Mouse (Mus musculus) c-Kit-positive CD71-positive TER-119-negative erythroid progenitor cells, embryonic 14.5 days (primary cell): ENCODE measurements around the gene Zfp316.

Experiments used
- DNase-seq: peaks from one replicate; pipeline ENCODE4 v3.0.0-alpha.2; 2013; ENCODE audit warnings: low read depth

Zfp316 gene

DNA sequence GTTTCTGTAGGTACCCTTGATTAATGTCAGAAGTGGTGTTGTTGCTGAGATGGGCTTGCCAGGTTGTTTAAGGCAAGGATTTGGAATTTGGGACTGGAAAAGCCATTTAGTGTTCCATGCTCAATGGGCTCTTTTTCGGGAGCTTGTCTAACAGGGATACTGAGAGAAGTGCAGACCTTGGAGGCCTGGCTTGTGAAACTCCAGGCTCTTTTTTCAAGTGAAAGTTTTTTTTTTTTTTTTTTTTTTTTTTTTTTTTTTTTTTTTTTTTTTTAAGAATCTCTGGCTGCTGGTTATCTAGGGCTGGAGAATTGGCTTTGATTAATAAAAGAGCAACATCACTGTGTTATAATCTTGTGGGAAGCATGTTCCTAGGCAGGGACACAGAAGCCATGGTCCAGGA, 47.5 kb downstream of the Zfp316 start:
- no peak for DNase-seq

GRCm38 (mm10) chr5:143220996-143221395, 48.8 kb downstream of the Zfp316 start:
- no peak for DNase-seq

- no peak for DNase-seq
Observed at GRCm38 (mm10) chr5:143213832-143214231, 56.0 kb downstream of the Zfp316 start.

DNA sequence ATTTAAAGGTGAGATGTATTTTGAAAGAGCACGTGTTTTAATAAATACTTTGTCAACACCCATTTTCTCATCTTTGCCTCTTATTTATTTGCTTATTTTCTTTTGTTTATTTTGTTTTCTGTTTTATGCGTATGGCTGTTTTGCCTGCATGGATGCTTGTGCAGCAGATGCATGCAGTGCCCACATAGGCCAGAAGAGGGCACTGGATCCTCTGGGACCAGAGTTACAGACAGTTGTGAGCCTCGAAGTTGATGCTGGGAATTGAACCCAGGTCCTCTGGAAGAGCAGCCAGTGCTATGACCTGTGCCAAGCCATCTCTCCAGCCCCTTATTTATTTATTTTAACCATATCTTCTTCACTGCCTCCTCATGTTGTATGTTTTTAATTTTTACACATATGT, 64.8 kb downstream of the Zfp316 start:
- no peak for DNase-seq
